ENCODE assay signal across 8 mouse cellular contexts in genomic region chr14:49171286-49171685, GRCm38 (mm10). TPM values are rescaled to one million over a fixed set of nuclear protein-coding genes. Genes with fewer than 3 reads are reported as not detected.
A peak's percentile ranks its signal among the peaks of the same experiment; 100 is the strongest.
DNase-seq lines count a peak whose midpoint lies in the region; ATAC-seq and TF ChIP-seq lines count a peak whose summit lies in the region.

No protein-coding gene starts in this region.

- H3K4me1 ChIP-seq in kidney, postnatal 0 days (replicated peaks; ENCODE audit: insufficient read depth, low read length) = peaks cover 5% of the 10 kb centered on the region; the same call in 1 of the 2 replicates
- peaks cover 19% of the 10 kb centered on the region for H3K4me1 ChIP-seq in neural tube, embryonic 12.5 days

- H3K9ac ChIP-seq in kidney, postnatal 0 days (ENCODE audit: low read depth, low read length) = no peak overlapping the region
- H3K9ac ChIP-seq in neural tube, embryonic 12.5 days = peak overlapping the region; percentile 96; the same call in 1 of the 2 replicates

- H3K27me3 ChIP-seq in kidney, postnatal 0 days (ENCODE audit: insufficient read depth, low read length) = no peaks in the 10 kb centered on the region
- H3K27me3 ChIP-seq in neural tube, embryonic 12.5 days (replicated peaks) = no peaks in the 10 kb centered on the region

- peak; percentile 22 for ATAC-seq in kidney, postnatal 0 days (replicated peaks; ENCODE audit: low FRiP score, low read depth)
- ATAC-seq in neural tube, embryonic 12.5 days (ENCODE audit: low FRiP score, low read depth) = peak; percentile 33

- peak; percentile 24 for DNase-seq in cerebellum, adult 9-10 months
- no peak for DNase-seq in cerebellum, postnatal 14 days
- peak; percentile 39 for DNase-seq in thymus, postnatal 0 days (ENCODE audit: low spot score)
- no peak for DNase-seq in thymus, postnatal 36 days
- DNase-seq in kidney, postnatal 0 days (ENCODE audit: low spot score) = peak; percentile 19
- DNase-seq in right cerebral cortex, postnatal 25 days = no peak
- DNase-seq in adrenal gland, postnatal 10 days = no peak

- peak overlapping the region; percentile 66 for H3K4me2 ChIP-seq in kidney, postnatal 0 days (ENCODE audit: low read length)
- peak overlapping the region; percentile 84 for H3K4me2 ChIP-seq in neural tube, embryonic 12.5 days (replicated peaks)

- peak overlapping the region; percentile 91 for H3K4me3 ChIP-seq in kidney, postnatal 0 days (replicated peaks; ENCODE audit: low read depth, low read length)
- peak overlapping the region; percentile 98 for H3K4me3 ChIP-seq in neural tube, embryonic 12.5 days

- no peaks in the 10 kb centered on the region for H3K36me3 ChIP-seq in kidney, postnatal 0 days (ENCODE audit: insufficient read depth, low read length)
- H3K36me3 ChIP-seq in neural tube, embryonic 12.5 days = no peaks in the 10 kb centered on the region

- 30% methylated on average over 8 of the region's 8 CpGs for WGBS in kidney, postnatal 0 days
- WGBS in neural tube, embryonic 12.5 days = 38% methylated on average over 8 of the region's 8 CpGs

- H3K27ac ChIP-seq in kidney, postnatal 0 days = peak overlapping the region; percentile 80
- H3K27ac ChIP-seq in neural tube, embryonic 12.5 days = no peak overlapping the region

- TF ChIP-seq CTCF in kidney, postnatal 0 days (IDR thresholded peaks at IDR 0.05; ENCODE audit: low read depth) = no peak

- no peaks in the 10 kb centered on the region for H3K9me3 ChIP-seq in kidney, postnatal 0 days (replicated peaks; ENCODE audit: low read length)
- H3K9me3 ChIP-seq in neural tube, embryonic 12.5 days = no peaks in the 10 kb centered on the region

RNA-seq across cellular contexts. Expression of gene Naa30, which starts 0.7 kb away (rescaled TPM):
- polyA plus RNA-seq in thymus, postnatal 0 days (2015; fragmentation: Nextera tagmentation; extraction: Ambion mirVana) = 8.9 and 13.0 TPM in 2 replicates
- 8.2 and 10.2 TPM in 2 replicates for polyA plus RNA-seq in kidney, postnatal 0 days (2015; fragmentation: Nextera tagmentation; extraction: Ambion mirVana)
- 24.0 and 26.6 TPM in 2 replicates for polyA plus RNA-seq in neural tube, embryonic 12.5 days (2016; fragmentation: Nextera tagmentation; extraction: Ambion mirVana)
- 10 to 100 TPM; 30.1 to 32.5 TPM for total RNA-seq in adrenal gland, postnatal 10 days (2021)

Comparison
In these comparisons a context has a peak if more than half of its experiments do, and no peak if none do; other contexts are left out.
1. DNase-seq: peak in cerebellum, adult 9-10 months (single experiment), thymus, postnatal 0 days (single experiment) and kidney, postnatal 0 days (single experiment); none in cerebellum, postnatal 14 days (0 of 2), thymus, postnatal 36 days (0 of 2), right cerebral cortex, postnatal 25 days (single experiment) and adrenal gland, postnatal 10 days (single experiment).